Mouse (Mus musculus): ENCODE results near the gene Gpkow. TPM values are rescaled to one million over a fixed set of nuclear protein-coding genes. Genes with fewer than 3 reads are reported as not detected.
"Not testable (repeated sequence)": the region's sequence is repeated elsewhere in the genome, so short reads cannot be mapped to it uniquely, and the experiment has no call there.

The Gpkow gene
- polyA plus RNA-seq, 1 experiment from 2014 or later: 46.9 TPM

GRCm38 (mm10) chrX:7688321-7688720, 8.6 kb upstream of the Gpkow start:
- Histone ChIP-seq H3K4me2 (no peak overlapping the region), H3K36me3 (ENCODE audit: insufficient read depth) (no peaks in the 10 kb centered on the region), H3K4me1 (ENCODE audit: insufficient read depth) (no peaks in the 10 kb centered on the region), H3K9me3 (ENCODE audit: low read depth, low read length) (no peaks in the 10 kb centered on the region), H3K4me3 (ENCODE audit: low read depth, low read length) (no peak overlapping the region), H3K27me3 (ENCODE audit: insufficient read depth, low read length) (no peaks in the 10 kb centered on the region), H3K27ac (ENCODE audit: low read depth) (no peak overlapping the region), H3K9ac (no peak overlapping the region)
- no peak for TF ChIP-seq CTCF (IDR thresholded peaks at IDR 0.05; ENCODE audit: low read depth)
- DNase-seq: no peak
- 90% methylated on average over 2 of the region's 2 CpGs for WGBS
- no peak for ATAC-seq (ENCODE audit: insufficient read depth)

DNA sequence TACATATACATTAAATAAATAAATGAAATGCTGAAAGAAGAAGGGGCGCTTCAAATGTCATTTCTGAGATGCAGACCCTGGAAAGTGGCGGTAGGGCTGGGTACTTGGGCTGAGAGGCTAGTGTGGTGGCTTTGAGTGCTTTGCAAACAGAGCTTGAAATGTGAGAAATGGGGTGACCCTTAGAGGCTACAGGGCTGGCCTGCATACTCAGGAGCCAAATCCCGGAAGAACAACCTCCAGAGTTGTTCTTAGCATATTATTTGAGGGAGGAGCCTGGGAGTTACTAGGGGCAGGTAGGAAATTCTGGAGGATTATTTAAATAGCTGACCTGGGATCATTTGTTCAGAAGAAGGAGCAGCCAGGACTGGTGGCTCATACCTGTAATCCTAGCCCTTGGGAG, 6.4 kb upstream of the Gpkow start:
- H3K9ac ChIP-seq: no peak overlapping the region
- no peak overlapping the region for H3K4me2 ChIP-seq
- no peaks in the 10 kb centered on the region for H3K36me3 ChIP-seq (ENCODE audit: insufficient read depth)
- ATAC-seq (ENCODE audit: insufficient read depth): peak; percentile 73; the same call in 1 of the 2 replicates
- H3K4me3 ChIP-seq (ENCODE audit: low read depth, low read length): no peak overlapping the region
- no peaks in the 10 kb centered on the region for H3K4me1 ChIP-seq (ENCODE audit: insufficient read depth)
- DNase-seq: peak; percentile 26
- 45% methylated on average over 3 of the region's 3 CpGs for WGBS
- H3K27ac ChIP-seq (ENCODE audit: low read depth): no peak overlapping the region
- TF ChIP-seq CTCF (IDR thresholded peaks at IDR 0.05; ENCODE audit: low read depth): no peak
- no peaks in the 10 kb centered on the region for H3K9me3 ChIP-seq (ENCODE audit: low read depth, low read length)
- H3K27me3 ChIP-seq (ENCODE audit: insufficient read depth, low read length): no peaks in the 10 kb centered on the region

GRCm38 (mm10) chrX:7692862-7693261, 4.1 kb upstream of the Gpkow start:
- WGBS: 34% methylated on average over 4 of the region's 4 CpGs
- H3K4me2 ChIP-seq: no peak overlapping the region
- DNase-seq: peak; percentile 46

GRCm38 (mm10) chrX:7696520-7696919, 411 bp upstream of the Gpkow start:
- WGBS: 44% methylated on average over 6 of the region's 6 CpGs
- DNase-seq: no peak
- peak; percentile 9; the same call in 1 of the 2 replicates for ATAC-seq (ENCODE audit: insufficient read depth)

More at GRCm38 (mm10) chrX:7692862-7693261, 4.1 kb upstream of the Gpkow start:
- Histone ChIP-seq H3K9me3 (ENCODE audit: low read depth, low read length) (no peaks in the 10 kb centered on the region), H3K4me3 (ENCODE audit: low read depth, low read length) (no peak overlapping the region), H3K4me1 (ENCODE audit: insufficient read depth) (no peaks in the 10 kb centered on the region), H3K9ac (no peak overlapping the region), H3K36me3 (ENCODE audit: insufficient read depth) (no peaks in the 10 kb centered on the region), H3K27me3 (ENCODE audit: insufficient read depth, low read length) (no peaks in the 10 kb centered on the region), H3K27ac (ENCODE audit: low read depth) (no peak overlapping the region)
- peak; percentile 45 for TF ChIP-seq CTCF (IDR thresholded peaks at IDR 0.05; ENCODE audit: low read depth)
- no peak for ATAC-seq (ENCODE audit: insufficient read depth)

DNA sequence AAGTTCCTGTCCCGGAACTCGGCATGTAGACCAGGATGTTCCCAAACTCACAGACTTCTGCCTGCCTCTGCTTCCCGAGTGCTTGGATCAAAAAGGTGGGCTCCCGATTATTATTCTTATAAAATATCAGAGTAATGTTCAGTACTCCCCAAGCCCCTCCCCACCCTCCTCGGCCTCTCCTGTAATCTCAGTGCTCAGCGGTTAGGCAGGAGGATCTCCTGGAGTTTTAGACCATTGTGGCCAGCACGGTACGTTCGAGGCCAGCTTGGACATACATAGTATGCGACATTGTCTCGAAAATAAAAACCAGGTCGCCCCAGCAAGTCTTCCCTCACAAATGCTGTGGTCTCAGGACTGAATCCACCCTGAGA, 16.8 kb downstream of the Gpkow start:
- not testable (repeated sequence) for H3K9ac ChIP-seq; H3K9me3 ChIP-seq (ENCODE audit: low read depth, low read length); H3K27me3 ChIP-seq (ENCODE audit: insufficient read depth, low read length); H3K4me1 ChIP-seq (ENCODE audit: insufficient read depth); ATAC-seq (ENCODE audit: insufficient read depth); DNase-seq; H3K36me3 ChIP-seq (ENCODE audit: insufficient read depth)
- peak overlapping the region; percentile 32 for H3K4me3 ChIP-seq (ENCODE audit: low read depth, low read length)
- peak overlapping the region; percentile 61 for H3K4me2 ChIP-seq
- 0 out of 2 replicates have a peak overlapping the region, but pooled peaks have one; percentile 33 for H3K27ac ChIP-seq (ENCODE audit: low read depth)
- 15% methylated on average over 5 of the region's 12 CpGs for WGBS

More at GRCm38 (mm10) chrX:7696520-7696919, 411 bp upstream of the Gpkow start:
- Histone ChIP-seq H3K27me3 (ENCODE audit: insufficient read depth, low read length) (no peaks in the 10 kb centered on the region), H3K27ac (ENCODE audit: low read depth) (no peak overlapping the region), H3K4me3 (ENCODE audit: low read depth, low read length) (peak overlapping the region; percentile 56; the same call in 1 of the 2 replicates), H3K9me3 (ENCODE audit: low read depth, low read length) (no peaks in the 10 kb centered on the region), H3K4me1 (ENCODE audit: insufficient read depth) (no peaks in the 10 kb centered on the region), H3K9ac (no peak overlapping the region), H3K4me2 (peak overlapping the region; percentile 45), H3K36me3 (ENCODE audit: insufficient read depth) (0 out of 2 replicates have a peak, but pooled peaks cover 7% of the 10 kb centered on the region)
- no peak for TF ChIP-seq CTCF (IDR thresholded peaks at IDR 0.05; ENCODE audit: low read depth)

DNA sequence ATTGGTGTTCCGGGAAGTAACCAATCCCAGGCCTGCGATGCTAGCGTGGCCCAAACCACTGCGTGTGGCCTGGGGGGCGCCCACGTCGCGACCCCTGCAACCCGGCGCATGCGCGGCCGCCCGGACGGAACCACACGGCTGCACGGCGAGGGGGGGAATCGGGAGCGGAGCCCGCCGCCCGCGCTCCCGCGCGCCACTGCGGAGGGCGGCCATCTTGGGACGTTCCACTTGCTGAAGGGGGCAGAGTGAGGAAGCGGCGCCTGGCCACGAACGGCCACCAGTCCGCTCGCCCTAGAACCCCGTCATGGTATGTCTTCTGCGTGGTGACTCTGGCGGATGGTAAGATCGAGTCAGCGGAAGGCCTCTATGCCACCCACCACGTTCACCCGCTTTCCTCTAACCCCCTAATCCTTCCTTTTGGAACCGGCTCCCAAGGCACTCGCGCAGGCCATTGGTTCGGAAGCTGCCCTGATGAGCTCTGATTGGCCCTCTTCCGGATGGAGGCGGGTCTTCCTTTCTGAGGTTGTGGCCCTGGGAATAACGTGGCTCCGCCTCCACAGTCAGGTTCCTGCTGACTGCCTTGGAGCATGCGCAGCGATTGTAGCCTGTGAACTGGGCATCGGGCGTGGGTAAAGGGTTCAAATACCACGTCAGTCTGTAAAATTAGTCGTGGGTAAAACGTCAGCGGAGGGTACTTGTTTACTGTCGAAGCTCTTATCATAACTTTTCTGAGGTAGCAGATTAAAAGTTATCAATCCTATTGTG, 17.4 kb downstream of the Gpkow start, which contains the start of gene Wdr45:
Wdr45 (plus strand) TSS at position 199 of the 765 bp plus-strand sequence.
- H3K27ac ChIP-seq (ENCODE audit: low read depth): 0 out of 2 replicates have a peak within 1 kb of the TSS, but pooled peaks have one; percentile 33
- WGBS: 10% methylated on average over 34 of the region's 60 CpGs
- peak; percentile 97 for ATAC-seq (ENCODE audit: insufficient read depth)
- peak within 1 kb of the TSS; percentile 61 for H3K4me2 ChIP-seq
- not testable (repeated sequence) for H3K9ac ChIP-seq; H3K27me3 ChIP-seq (ENCODE audit: insufficient read depth, low read length); H3K36me3 ChIP-seq (ENCODE audit: insufficient read depth); H3K9me3 ChIP-seq (ENCODE audit: low read depth, low read length); H3K4me1 ChIP-seq (ENCODE audit: insufficient read depth)
- DNase-seq: peak; percentile 95
- H3K4me3 ChIP-seq (ENCODE audit: low read depth, low read length): peak within 1 kb of the TSS; percentile 32

DNA sequence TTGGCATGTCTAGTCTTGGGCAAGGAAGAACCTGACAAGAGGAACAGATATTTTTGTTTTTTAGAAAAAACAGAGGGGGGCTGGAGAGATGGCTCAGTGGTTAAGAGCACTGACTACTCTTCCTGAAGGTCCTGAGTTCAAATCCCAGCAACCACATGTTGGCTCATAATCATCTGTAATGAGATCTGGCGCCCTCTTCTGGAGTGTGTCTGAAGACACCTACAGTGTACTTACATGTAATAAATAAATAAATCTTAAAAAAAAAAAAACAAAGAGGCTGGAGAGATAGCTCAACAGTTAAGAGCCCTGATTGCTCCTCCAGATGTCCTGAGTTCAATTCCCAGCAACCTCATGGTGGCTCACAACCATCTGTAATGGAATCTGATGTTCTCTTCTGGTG, 19.1 kb downstream of the Gpkow start:
- H3K4me2 ChIP-seq; H3K4me1 ChIP-seq (ENCODE audit: insufficient read depth); H3K9me3 ChIP-seq (ENCODE audit: low read depth, low read length); DNase-seq; H3K9ac ChIP-seq; H3K27ac ChIP-seq (ENCODE audit: low read depth); H3K36me3 ChIP-seq (ENCODE audit: insufficient read depth); H3K4me3 ChIP-seq (ENCODE audit: low read depth, low read length); ATAC-seq (ENCODE audit: insufficient read depth); H3K27me3 ChIP-seq (ENCODE audit: insufficient read depth, low read length): not testable (repeated sequence)
- WGBS: 50% methylated on average over 1 of the region's 1 CpGs

Data from lung, embryonic 14.5 days (tissue).